Mouse (Mus musculus) testis, adult 2 months (tissue): ENCODE results near the gene Rsph6a.

ENCODE experiments used
- CTCF ChIP-seq: fragments of 200-500 bp; IDR thresholded peaks from 2 replicates; pipeline ENCODE4 v1.5.1; 2012; ENCODE audit warnings: low read depth, mild to moderate bottlenecking, inconsistent platforms, low read length, moderate library complexity; ENCODE audit not compliant: control insufficient read depth, insufficient read depth, insufficient replicate concordance
- POLR2A ChIP-seq: fragments of 200-500 bp; IDR thresholded peaks from 2 replicates; pipeline ENCODE4 v1.6.1; 2012; ENCODE audit warnings: low read depth, mild to moderate bottlenecking, inconsistent platforms, low read length, moderate library complexity; ENCODE audit not compliant: control insufficient read depth

- TF ChIP-seq POLR2A (no peak), CTCF (no peak)
These were observed 32.3 kb downstream of the Rsph6a start for GRCm38 (mm10) chr7:19086760-19087159.
